Mouse (Mus musculus) midbrain, embryonic 15.5 days (tissue): ENCODE results near the gene Astn1. TPM values are rescaled to one million over a fixed set of nuclear protein-coding genes. Genes with fewer than 3 reads are reported as not detected.
A peak's percentile ranks its signal among the peaks of the same experiment; 100 is the strongest.

Experiments used
- ATAC-seq: fragments of 200-750 bp; cut with Nextera tagmentation; replicated peaks from 2 replicates; pipeline ENCODE4 v1.8.0; 2017; ENCODE audit warnings: moderate TSS enrichment
- H3K27ac ChIP-seq: fragments of 300-500 bp; sonication (generic); 2 replicates; pipeline ENCODE4 v1.5.1; 2015; ENCODE audit warnings: mild to moderate bottlenecking, inconsistent platforms
- H3K27me3 ChIP-seq: fragments of 300-500 bp; sonication (generic); replicated peaks from 2 replicates; pipeline ENCODE4 v1.6.1; 2015; ENCODE audit warnings: inconsistent platforms
- H3K36me3 ChIP-seq: fragments of 300-500 bp; sonication (generic); replicated peaks from 2 replicates; pipeline ENCODE4 v1.6.1; 2015; ENCODE audit warnings: inconsistent platforms
- H3K4me1 ChIP-seq: fragments of 300-500 bp; sonication (generic); 2 replicates; pipeline ENCODE4 v1.6.1; 2015; ENCODE audit warnings: inconsistent platforms
- H3K4me2 ChIP-seq: fragments of 300-500 bp; sonication (generic); 2 replicates; pipeline ENCODE4 v1.6.1; 2015; ENCODE audit warnings: inconsistent platforms, mild to moderate bottlenecking, moderate library complexity
- H3K4me3 ChIP-seq: fragments of 300-500 bp; sonication (generic); 2 replicates; pipeline ENCODE4 v1.5.1; 2015; ENCODE audit warnings: mild to moderate bottlenecking, inconsistent platforms
- H3K9ac ChIP-seq: fragments of 300-500 bp; sonication (generic); 2 replicates; pipeline ENCODE4 v1.6.1; 2015; ENCODE audit warnings: mild to moderate bottlenecking, inconsistent platforms
- H3K9me3 ChIP-seq: fragments of 300-500 bp; sonication (generic); 2 replicates; pipeline ENCODE4 v1.6.1; 2016; ENCODE audit warnings: inconsistent platforms
- WGBS: fragments of 180-500 bp; shearing (Covaris S2); methylation state at CpG from one replicate; pipeline ENCODE4 v1.1.7; 2015; ENCODE audit warnings: mixed read lengths; 5-methylcytosine and 5-hydroxymethylcytosine counted together
- microRNA counts: library from miRNA; unstranded; fragments of <30 nt; microRNA quantifications from one replicate; lab custom pipeline; 2016
- microRNA-seq: library from miRNA; unstranded; fragments of <30 nt; microRNA quantifications from one replicate; pipeline ENCODE4, GENCODE M21; 2016
- polyA plus RNA-seq: library from polyadenylated mRNA; unstranded; fragments of >200 nt; fragmentation: Nextera tagmentation; extraction: Ambion mirVana; gene quantifications from 2 replicates; pipeline ENCODE4 v1.2.1, GENCODE M21; 2015

The Astn1 gene
- polyA plus RNA-seq, 1 experiment from 2014 or later = 44.3 TPM

- Histone ChIP-seq H3K27me3 (no peaks in the 10 kb centered on the region), H3K9ac (no peak overlapping the region), H3K4me2 (no peak overlapping the region), H3K27ac (no peak overlapping the region), H3K4me3 (no peak overlapping the region), H3K36me3 (no peaks in the 10 kb centered on the region), H3K4me1 (no peaks in the 10 kb centered on the region), H3K9me3 (no peaks in the 10 kb centered on the region)
- 88% methylated on average over 1 of the region's 1 CpGs for WGBS
- ATAC-seq = no peak
Observed at GRCm38 (mm10) chr1:158701336-158701735, 339.3 kb downstream of the Astn1 start.

DNA sequence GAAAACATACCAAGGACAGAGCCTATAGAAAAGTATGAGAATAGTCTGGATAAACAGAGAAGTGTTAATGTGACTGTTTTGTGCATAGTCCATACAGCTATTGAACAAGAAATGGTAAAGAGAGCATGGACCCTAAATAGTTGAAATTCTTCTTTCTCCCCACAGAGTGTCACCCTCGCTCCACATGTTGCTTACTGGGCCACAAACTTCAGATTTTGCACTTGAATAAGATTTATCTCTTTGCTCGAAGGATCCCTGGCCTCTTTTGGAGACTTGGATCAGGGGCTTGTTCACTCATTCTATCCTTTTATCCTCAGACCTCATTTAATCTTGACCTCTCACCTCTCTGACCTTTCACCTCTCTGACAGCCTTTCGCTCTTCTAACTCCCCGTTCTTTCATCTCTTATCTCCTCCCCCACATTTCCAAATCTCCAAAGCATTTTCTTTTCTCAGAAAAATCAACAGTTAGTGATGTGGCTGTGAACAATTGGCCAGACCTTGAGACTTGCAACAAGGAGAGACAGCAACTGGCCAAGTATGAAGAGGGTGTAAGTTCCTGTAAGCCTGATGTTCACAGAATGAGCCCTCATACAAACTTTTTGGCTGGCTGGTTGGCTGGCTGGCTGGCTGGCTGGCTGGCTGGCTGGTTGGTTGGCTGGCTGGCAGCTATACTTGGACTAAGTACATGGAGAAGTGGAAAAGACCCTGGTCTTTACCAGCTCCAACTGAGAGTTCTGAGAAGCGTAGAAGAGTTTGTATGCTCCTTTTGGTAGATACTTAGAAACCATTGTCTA, 351.4 kb downstream of the Astn1 start:
- Histone ChIP-seq H3K27me3 (no peaks in the 10 kb centered on the region), H3K4me3 (no peak overlapping the region), H3K27ac (no peak overlapping the region), H3K9ac (no peak overlapping the region), H3K36me3 (no peaks in the 10 kb centered on the region), H3K9me3 (no peaks in the 10 kb centered on the region), H3K4me1 (no peaks in the 10 kb centered on the region), H3K4me2 (no peak overlapping the region)
- no peak for ATAC-seq
- WGBS = 30% methylated on average over 5 of the region's 5 CpGs

DNA sequence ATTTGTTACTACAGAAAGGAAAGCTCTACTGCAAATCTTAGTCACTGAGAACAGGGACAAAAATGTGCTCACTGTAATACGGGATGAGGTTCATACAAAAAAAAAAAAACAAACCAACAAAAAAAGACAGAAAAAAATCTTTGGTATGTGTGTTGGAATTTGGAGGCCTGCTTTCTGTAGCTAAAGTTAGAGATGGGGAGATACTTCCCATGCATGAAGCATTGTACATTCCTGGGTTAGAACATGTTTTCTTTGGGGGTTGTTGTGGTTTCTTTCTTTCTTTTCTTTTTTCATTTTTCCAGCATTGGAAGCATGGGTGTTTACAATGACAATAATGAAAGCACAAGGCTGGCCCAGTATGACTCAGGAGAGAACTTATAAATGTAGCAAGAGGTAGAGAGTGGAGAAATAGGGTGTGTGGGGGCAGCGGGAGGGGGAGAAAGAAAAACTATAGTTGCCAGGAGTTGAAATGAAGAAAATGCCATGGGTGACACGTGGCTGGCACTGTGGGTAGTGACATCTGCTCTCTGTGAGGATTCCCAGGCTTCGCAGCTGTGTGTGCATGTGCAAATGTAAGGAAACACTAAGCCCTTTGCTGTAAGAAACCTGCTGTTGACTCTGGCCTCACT, 370.9 kb downstream of the Astn1 start:
- no peak overlapping the region for H3K4me3 ChIP-seq
- H3K36me3 ChIP-seq = no peaks in the 10 kb centered on the region
- H3K4me1 ChIP-seq = no peaks in the 10 kb centered on the region
- no peak overlapping the region for H3K9ac ChIP-seq
- no peaks in the 10 kb centered on the region for H3K27me3 ChIP-seq
- H3K27ac ChIP-seq = no peak overlapping the region
- H3K9me3 ChIP-seq = no peaks in the 10 kb centered on the region
- 70% methylated on average over 4 of the region's 4 CpGs for WGBS
- H3K4me2 ChIP-seq = no peak overlapping the region
- ATAC-seq = no peak

DNA sequence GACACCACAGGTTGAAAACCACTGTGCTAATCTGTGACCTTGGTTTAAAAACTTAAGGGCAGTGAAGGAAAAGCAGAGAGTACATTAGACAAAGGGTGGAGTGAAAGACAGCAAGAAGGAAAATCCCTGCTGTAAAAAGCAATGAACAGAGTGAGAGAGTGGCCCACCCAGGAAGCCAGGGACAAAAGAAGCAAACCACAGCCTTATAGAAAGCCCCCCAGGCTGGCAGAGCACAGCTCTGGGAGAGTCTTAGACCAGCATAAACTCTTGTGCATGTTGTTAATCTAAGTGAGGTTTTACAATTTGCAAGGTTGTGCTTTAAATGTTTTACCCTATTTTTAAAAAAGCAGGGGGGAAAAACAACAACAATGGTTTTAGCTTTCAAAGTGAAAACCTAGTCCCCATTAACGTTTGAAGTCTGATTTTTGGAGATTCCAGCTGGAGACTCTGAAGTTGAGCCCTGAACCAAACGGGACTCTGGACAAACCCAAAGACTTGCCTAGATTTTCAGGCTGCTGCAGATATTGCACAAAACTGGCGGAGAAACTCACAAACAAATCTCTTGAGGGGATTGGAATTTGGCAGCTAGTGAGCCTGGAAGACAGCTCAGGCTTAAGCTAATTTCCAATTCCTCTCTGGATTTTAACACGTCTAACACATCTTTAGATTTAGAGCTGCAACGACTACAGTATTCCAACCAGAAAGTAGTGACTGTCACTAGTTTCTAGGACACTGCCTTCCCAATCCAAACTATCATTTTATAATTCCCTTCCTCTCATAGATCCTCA, 377.3 kb downstream of the Astn1 start:
- H3K4me2 ChIP-seq = no peak overlapping the region
- H3K36me3 ChIP-seq = no peaks in the 10 kb centered on the region
- no peaks in the 10 kb centered on the region for H3K27me3 ChIP-seq
- H3K4me3 ChIP-seq = no peak overlapping the region
- no peak for ATAC-seq
- no peak overlapping the region for H3K27ac ChIP-seq
- H3K4me1 ChIP-seq = peaks cover 4% of the 10 kb centered on the region; the same call in 1 of the 2 replicates
- no peaks in the 10 kb centered on the region for H3K9me3 ChIP-seq
- no peak overlapping the region for H3K9ac ChIP-seq
- 20% methylated on average over 5 of the region's 5 CpGs for WGBS

DNA sequence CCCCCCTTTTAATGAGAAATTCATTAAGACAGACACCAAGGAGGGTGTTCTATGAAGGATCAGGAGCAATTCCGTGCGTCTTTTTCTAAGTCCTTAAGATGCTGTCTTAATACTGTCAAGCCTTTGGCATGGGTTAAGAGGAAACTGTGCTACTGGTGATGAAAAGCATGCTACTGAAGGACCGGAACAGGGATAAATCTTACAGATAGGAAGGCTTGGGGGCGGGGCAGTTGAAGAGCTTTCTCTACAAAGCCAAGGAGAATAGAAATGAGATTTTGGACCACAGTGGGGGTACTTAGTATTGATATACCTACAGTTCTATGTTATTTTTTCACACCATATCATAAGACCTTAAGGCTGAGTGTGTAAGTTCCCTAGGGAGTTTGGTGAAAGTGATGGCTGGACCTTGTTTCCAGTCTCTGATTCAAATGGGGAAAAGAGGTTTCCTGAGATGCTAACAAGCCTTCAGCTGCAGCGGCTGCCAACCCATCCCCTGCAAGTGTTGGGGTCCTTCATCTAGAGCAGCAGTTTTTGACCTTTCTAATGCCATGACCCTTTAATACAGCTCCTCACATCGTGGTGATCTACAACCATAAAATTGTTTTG, 378.2 kb downstream of the Astn1 start:
- H3K9me3 ChIP-seq = no peaks in the 10 kb centered on the region
- H3K9ac ChIP-seq = no peak overlapping the region
- no peak for ATAC-seq
- no peak overlapping the region for H3K27ac ChIP-seq
- H3K4me2 ChIP-seq = no peak overlapping the region
- no peaks in the 10 kb centered on the region for H3K36me3 ChIP-seq
- H3K4me3 ChIP-seq = no peak overlapping the region
- peaks cover 4% of the 10 kb centered on the region; the same call in 1 of the 2 replicates for H3K4me1 ChIP-seq
- no peaks in the 10 kb centered on the region for H3K27me3 ChIP-seq
- 65% methylated on average over 6 of the region's 6 CpGs for WGBS

- Histone ChIP-seq H3K27me3 (no peaks in the 10 kb centered on the region), H3K36me3 (no peaks in the 10 kb centered on the region), H3K9me3 (no peaks in the 10 kb centered on the region), H3K4me3 (no peak overlapping the region), H3K4me1 (peaks cover 4% of the 10 kb centered on the region; the same call in 1 of the 2 replicates), H3K27ac (no peak overlapping the region), H3K9ac (no peak overlapping the region), H3K4me2 (no peak overlapping the region)
- ATAC-seq = no peak
- 88% methylated on average over 5 of the region's 5 CpGs for WGBS
Observed at GRCm38 (mm10) chr1:158740949-158741348, 378.9 kb downstream of the Astn1 start.

MicroRNAs within 50 kb of the gene (microRNA counts, 519-probe panel; counts per million panel counts)
- 2,533 counts per million, percentile 51 among the panel's probes with 10 or more counts for microRNA mmu-miR-488 (lab: Ali Mortazavi, UCI)

Small RNA genes lying within 50 kb of the gene (microRNA-seq; reads per million reads assigned to microRNA genes)
- gene Mir488 = 202 reads per million, percentile 62 among the genes with 10 or more reads in this experiment

Other genes with a start within 250 kb of the Astn1 start
- gene Brinp2, start 5.9 kb upstream of the Astn1 start, polyA plus RNA-seq = 31.8 and 33.4 TPM in 2 replicates